Mouse (Mus musculus) E14TG2a.4 (cell line): ENCODE measurements around the gene Ermp1.

Source experiments
- CTCF ChIP-seq: conservative IDR thresholded peaks from 2 replicates; pipeline ENCODE4 v1.5.1; 2014; ENCODE audit warnings: low read length
- POU5F1 ChIP-seq: IDR thresholded peaks from 2 replicates; pipeline ENCODE4 v1.6.1; 2014; ENCODE audit warnings: low read length, borderline replicate concordance

DNA sequence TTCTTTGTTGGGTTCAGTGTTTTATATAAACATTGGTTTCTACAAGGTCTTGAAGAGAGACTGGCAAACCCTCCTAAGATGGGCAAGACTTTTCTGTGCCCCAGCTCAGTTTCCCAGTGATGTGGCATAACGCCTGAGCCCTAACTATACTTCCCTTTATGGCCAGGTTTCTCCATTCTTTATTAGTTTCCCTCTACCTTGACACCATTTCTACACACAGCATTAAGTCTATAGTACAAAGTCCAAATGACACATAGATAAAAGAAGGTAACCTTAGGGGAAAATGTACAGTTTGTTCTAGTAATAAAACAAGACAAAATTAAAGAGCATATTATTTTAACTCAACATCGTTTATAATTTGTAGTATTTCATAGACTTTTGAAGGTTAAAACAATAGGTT lies 65.8 kb downstream of the Ermp1 start:
- TF ChIP-seq CTCF (no peak), POU5F1 (no peak)
